Mouse (Mus musculus) erythroblast, adult 5-6 weeks (primary cell): ENCODE data around the gene Zc3h10. TPM values are rescaled to one million over a fixed set of nuclear protein-coding genes. Genes with fewer than 3 reads are reported as not detected.
"Not testable (repeated sequence)": the region's sequence is repeated elsewhere in the genome, so short reads cannot be mapped to it uniquely, and the experiment has no call there.

ENCODE experiments used
- ATAC-seq: replicated peaks from 2 replicates; pipeline ENCODE4 v1.8.0; 2016; ENCODE audit warnings: moderate number of reproducible peaks, mild to moderate bottlenecking, moderate TSS enrichment, inconsistent platforms; ENCODE audit not compliant: poor library complexity, low FRiP score, severe bottlenecking
- total RNA-seq, 2 experiments: library from RNA; stranded (forward) in 1 of 2; stranded (reverse) in 1 of 2; fragments of 150-400 nt in 1 of 2; fragments of 200-764, 138-1000 nt in 1 of 2; gene quantifications; 2 replicates each; pipeline versions ENCODE4 v1.2.3 to v1.2.4; 2015 to 2017; ENCODE audit warnings: low replicate concordance in 2 of 2

Gene Zc3h10
- total RNA-seq, 2 experiments from 2014 or later: 0.19 to 2.8 TPM

- no peak for ATAC-seq
Observed at GRCm38 (mm10) chr10:128556963-128557362, 9.4 kb upstream of the Zc3h10 start.

DNA sequence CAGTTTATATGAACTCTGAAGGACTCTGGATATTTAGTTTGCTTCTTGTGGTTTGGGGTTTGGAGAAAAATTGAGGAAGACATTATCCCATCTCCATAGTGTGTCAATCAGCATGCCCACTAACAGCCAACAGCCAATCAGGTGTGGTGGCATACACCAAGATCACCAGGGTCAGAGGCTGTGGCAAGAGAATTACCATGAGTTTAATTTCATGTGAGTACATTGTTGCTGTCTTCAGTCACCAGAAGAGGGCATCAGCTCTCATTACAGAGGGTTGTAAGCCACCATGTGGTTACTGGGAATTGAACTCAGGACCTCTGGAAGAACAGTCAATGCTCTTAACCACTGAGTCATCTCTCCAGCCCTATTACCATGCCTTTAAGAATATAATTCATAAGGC lies 8.7 kb upstream of the Zc3h10 start:
- ATAC-seq: no peak

DNA sequence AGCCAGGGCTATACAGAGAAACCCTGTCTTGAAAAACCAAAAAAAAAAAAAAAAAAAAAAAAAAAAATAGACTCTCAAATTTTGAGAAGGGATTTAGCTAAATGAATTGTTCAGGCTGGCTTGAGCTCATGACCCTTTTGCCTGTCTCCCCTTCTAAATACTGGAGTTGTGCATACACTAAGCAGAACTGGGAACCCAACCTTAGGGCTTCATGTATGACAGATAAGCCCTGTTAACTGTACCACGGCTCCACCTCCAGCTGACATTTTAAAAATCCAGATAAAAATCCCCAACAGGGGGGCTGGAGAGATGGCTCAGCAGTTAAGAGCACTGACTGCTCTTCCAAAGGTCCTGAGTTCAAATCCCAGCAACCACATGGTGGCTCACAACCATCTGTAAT lies 8.0 kb upstream of the Zc3h10 start:
- not testable (repeated sequence) for ATAC-seq

DNA sequence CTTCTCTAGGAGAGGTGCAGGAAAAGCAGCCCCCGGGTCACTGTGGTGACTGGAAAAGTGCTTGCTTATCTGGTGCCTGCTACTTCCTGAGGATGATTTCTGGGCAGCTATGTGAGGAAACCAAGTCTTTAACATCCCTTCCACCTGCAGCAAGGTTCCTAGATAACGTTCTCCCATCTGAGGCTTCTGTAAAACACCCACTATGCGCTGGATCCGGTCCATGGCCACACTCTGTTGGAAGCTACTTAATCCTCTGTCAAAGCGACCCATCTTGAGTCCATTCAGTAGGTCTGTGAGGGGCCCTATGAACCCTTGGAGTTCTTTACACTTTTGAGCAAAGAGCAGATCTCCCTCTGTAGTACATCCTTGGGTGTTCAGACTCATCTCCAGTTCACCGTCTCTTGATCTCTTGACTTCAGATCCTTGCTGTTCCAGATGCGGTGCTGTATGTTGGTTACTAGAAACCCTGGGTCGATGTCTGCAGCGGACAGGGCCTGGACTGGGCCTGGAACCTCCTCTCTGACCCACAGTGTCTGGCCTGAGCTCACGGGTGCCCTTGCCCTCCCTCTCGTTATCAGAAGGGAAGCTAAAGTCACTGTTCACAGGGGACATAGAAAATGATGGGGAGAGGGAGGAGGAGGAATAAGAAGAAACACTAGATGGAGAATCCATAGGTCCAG lies 2.7 kb upstream of the Zc3h10 start:
- ATAC-seq: not testable (repeated sequence)

DNA sequence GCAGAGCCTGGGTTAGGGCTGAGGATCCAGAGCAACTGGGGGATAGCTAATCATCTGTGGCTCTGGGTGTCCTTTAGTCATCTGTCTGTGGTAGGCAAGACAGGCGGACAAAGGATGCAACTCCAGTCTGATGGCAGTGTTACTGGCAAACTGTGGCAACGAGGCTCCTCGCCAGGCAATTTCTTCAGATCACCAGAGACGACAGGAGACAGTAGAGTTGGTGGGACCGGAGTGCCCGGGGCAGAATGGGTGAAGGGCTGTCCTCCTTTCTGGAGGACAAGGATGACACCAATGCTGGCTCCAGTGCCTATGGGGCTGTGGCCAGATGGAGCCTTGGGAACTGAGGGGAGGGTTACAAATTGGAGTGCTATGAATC lies 2.1 kb upstream of the Zc3h10 start:
- ATAC-seq: not testable (repeated sequence)

DNA sequence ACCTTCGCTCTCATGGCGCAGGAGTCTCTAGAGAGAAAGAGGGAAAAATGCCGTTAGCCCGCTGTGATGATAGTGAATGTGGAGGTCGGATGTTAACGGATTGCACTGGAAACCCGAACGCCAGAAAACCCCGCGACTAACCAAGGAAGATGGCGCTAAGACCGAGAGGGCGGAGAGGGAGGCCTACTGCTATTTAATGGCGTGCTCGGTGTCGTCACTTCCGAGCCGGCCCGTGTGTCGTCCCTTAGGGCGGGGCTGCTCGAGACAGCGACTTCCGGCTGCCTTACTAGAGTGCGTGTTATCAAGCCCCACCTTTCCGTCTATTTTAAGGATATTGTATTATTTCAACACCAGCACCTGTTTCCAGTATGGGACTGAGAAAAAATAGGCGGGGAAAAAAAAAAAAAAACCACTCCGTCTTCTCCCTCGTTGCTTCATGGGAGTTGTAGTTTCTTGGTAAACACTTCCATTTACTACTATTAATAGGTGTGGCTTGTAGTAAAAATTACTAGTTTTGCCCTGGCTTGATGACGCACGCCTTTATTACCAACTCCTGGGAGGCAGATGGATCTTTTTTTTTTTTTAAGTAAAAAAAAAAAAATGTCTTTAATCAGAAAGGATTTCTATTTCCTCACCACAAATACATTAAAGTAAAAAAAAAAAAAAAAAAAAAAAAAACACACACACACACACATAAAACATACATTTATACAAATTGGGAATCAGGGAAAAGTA lies 1.5 kb upstream of the Zc3h10 start, which contains the start of gene Rpl41:
Gene Rpl41 (minus strand): TSS at position 359 of the 735 bp plus-strand sequence.
- peak; percentile 81 for ATAC-seq

GRCm38 (mm10) chr10:128548051-128548791 lies 647 bp upstream of the Zc3h10 start:
- ATAC-seq: not testable (repeated sequence)

DNA sequence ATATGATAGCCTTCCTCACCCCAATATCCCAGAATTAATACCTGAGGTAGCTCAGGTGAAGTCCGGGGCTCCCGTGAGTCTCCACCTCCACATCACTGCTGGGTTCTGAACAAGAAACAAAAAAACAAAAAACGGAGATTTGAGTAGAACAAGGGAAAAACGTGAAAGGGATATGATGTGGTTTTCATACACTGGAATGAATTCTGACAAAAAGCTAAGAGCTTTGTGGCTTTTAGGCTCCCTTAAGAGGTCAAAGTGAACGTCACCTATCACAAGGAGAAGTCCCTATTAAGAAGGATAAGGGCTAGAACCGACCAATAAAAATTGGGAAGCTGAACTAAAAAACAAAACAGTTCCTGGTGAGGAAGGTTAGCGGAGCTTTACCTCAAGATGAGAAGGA lies 787 bp downstream of the Zc3h10 start:
- ATAC-seq: no peak

DNA sequence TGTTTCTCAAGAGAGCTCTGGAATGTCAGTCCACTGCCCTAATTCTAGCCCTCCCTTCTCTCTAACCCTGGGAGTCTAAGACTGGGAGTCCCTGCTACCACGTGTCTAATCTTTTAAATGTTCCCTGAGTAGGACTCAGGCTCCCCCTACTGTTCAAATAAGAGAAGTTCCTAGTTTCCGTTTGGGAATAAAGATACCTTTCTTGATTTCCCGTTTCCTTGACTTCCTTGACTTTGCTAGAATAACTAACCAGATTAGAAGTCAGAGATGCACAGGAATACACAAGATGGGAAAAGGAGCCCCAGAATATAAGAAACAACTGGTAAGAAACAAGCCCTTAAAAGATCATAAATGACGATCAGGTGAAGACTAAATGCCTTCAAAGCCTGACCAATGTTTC lies 1.2 kb downstream of the Zc3h10 start:
- ATAC-seq: peak; percentile 39

DNA sequence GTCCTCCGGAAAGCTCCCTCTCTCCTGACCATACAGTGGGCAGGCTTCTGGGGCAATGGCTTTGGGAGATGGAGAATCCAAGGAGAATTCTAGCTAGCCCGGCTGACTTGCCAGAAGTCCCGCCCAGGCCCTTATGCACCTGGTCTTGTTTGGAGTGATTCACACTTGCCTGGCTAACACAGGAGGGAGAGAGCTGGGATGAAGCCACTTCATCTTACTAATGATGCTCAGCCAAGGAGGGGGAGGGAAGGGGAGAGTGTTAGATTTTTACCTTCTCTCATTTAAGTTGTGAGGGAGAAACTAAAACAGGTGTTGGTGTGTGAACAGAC lies 2.0 kb downstream of the Zc3h10 start:
- ATAC-seq: no peak

DNA sequence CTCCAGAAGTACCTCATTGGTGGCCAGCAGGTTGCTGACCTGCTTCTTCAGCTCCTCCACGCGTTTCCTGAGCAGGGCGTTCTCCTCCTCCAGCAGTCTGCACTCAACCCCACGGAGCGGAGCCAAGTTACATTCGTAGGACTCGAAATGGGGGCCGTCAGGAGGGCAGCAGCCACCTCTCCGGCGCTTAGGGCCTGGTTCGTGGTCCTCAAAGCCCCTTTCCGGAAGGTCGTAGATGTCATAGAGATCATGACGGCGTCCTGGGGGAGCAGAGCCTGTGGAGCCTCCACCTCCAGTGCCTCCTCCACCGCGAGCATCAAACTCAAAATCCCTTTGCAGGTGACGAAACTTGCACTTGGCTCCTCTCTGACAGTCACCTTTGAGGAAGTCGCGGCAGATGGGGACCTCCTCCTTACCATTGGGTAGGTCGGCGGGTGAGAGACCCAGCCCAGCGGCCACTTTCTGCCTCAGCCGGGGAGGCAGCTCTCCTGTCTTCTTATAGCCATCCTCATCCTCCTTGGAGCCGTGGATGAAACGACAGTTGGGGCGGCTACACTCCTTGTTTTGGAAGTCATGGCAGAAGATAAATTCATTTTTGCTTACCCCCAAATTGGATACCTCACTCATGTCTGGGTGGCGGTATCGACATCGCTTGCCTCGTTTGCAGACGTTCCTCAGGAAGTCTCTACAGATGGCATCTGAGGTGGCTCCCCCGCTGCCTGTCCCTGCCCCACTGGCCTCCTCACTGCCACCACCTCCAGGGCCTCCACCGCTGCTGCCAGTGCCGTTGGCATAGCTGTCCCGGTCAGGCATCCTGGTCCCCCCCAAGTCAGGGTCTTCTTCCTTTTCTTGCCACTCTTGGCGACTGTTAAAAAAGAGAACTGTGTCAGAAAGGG lies 2.7 kb downstream of the Zc3h10 start:
- ATAC-seq: no peak

GRCm38 (mm10) chr10:128544151-128544657 lies 3.4 kb downstream of the Zc3h10 start:
- no peak for ATAC-seq

GRCm38 (mm10) chr10:128543100-128543499 lies 4.5 kb downstream of the Zc3h10 start:
- no peak for ATAC-seq

DNA sequence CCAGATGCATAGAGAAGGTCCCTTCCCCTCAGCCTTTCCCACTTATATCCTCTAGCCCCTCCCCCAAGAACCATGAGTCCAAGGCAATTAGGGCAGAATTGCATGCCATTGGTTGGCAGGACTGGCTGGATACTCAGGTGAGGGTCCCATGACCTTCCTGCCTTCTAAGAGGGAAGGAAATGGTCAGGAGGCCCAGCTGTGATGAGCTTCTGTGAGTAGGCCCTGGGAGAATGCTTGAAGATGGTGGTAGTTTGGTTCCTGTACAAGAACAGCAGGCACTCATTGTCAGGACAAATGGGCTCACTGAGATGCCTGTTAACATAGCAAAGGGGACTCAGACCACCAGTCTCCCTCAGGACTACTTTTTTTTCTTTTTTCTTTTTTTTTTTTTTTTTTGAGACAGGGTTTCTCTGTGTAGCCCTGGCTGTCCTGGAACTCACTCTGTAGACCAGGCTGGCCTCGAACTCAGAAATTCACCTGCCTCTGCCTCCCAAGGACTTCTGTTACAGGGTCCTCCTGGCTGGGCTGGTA lies 9.2 kb downstream of the Zc3h10 start:
- no peak for ATAC-seq

DNA sequence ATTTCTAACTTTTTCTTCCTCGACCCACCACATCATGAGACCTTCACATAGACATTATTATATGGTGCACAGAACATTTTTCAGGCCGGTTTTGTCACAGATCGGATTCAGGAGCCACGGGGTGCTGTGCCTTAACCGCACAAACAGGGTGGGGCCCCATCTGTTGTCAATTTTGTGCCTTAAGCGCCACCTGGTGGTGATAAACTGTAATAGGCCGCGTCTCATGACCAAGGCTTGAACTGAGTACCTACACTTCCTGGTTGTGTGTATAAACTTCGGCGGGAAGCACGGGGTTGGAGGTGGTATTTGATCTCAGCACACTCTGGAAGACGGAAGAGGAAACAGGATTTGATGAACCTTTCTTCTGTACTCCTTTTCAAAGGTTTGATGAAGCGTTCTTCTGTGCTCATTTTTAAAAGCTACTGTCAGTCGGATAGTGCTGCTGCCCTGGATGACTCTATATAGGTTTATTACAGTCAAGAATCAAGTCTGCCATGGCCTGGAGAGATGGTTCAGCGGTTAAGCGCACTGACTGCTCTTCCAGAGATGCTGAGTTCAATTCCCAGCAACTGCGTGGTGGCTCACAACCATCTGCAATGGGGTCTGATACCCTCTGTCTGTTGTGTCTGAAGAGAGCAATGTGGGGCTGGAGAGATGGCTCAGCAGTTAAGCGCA lies 11.2 kb downstream of the Zc3h10 start:
- peak; percentile 99 for ATAC-seq

GRCm38 (mm10) chr10:128535624-128536265 lies 11.8 kb downstream of the Zc3h10 start:
- ATAC-seq: no peak; the same call in 1 of the 2 replicates

- ATAC-seq: no peak
Observed at GRCm38 (mm10) chr10:128535206-128535605, 12.4 kb downstream of the Zc3h10 start.
